Mouse (Mus musculus) spleen, embryonic (tissue): ENCODE data around the gene Cggbp1.
"Not testable (repeated sequence)": the region's sequence is repeated elsewhere in the genome, so short reads cannot be mapped to it uniquely, and the experiment has no call there.

Experiments used
- CTCF ChIA-PET: fragments of 350-600 bp; sonication (Branson Sonifier 250); formaldehyde crosslinking; loops from one replicate; lab custom pipeline; 2022; lab: Charles Lee

The Cggbp1 gene

GRCm38 (mm10) chr16:64851563-64852362 lies at the start of gene Cggbp1, which contains the start of gene Zfp654:
Gene Cggbp1 (plus strand): TSS chr16:64851996.
Gene Zfp654 (minus strand): TSS chr16:64851652.
- CTCF ChIA-PET = interaction anchor here (0.7 to 1.0 kb wide), 2 partner anchors 15 to 21 kb away, joined by 3 read pairs; no protein-coding TSS in a partner anchor

- CTCF ChIA-PET = interaction anchor here (0.8 kb wide), 1 partner anchor 11 kb away, joined by 3 read pairs; no protein-coding TSS in a partner anchor
Observed at GRCm38 (mm10) chr16:64803041-64803440, 48.8 kb upstream of the Cggbp1 start.

- CTCF ChIA-PET = no interaction called here
Observed at GRCm38 (mm10) chr16:64817094-64817765, 34.6 kb upstream of the Cggbp1 start.

- CTCF ChIA-PET = no interaction called here
Observed at GRCm38 (mm10) chr16:64823890-64824289, 27.9 kb upstream of the Cggbp1 start.

- CTCF ChIA-PET = no interaction called here
Observed at GRCm38 (mm10) chr16:64824474-64824873, 27.3 kb upstream of the Cggbp1 start.

GRCm38 (mm10) chr16:64830291-64830690 lies 21.5 kb upstream of the Cggbp1 start:
- CTCF ChIA-PET = no interaction called here

- CTCF ChIA-PET = interaction anchor here (1.1 kb wide), 1 partner anchor 15 kb away, joined by 3 read pairs; the partner anchor contains the start of gene Zfp654
Observed at GRCm38 (mm10) chr16:64835996-64836545, 15.7 kb upstream of the Cggbp1 start.

- CTCF ChIA-PET = interaction anchor here (1.1 kb wide), 1 partner anchor 14 kb away, joined by 3 read pairs; the partner anchor contains the start of gene Zfp654
Observed at GRCm38 (mm10) chr16:64836709-64837108, 15.1 kb upstream of the Cggbp1 start.

- CTCF ChIA-PET = interaction anchor here (0.7 kb wide), 1 partner anchor 26 kb away, joined by 3 read pairs; no protein-coding TSS in a partner anchor
Observed at GRCm38 (mm10) chr16:64841481-64842373, 10.1 kb upstream of the Cggbp1 start.

- CTCF ChIA-PET = interaction anchor here (0.7 kb wide), 1 partner anchor 26 kb away, joined by 3 read pairs; no protein-coding TSS in a partner anchor
Observed at GRCm38 (mm10) chr16:64842374-64842729, 9.4 kb upstream of the Cggbp1 start.

- CTCF ChIA-PET = no interaction called here
Observed at GRCm38 (mm10) chr16:64845947-64846346, 5.8 kb upstream of the Cggbp1 start.

GRCm38 (mm10) chr16:64850287-64851084 lies 1.3 kb upstream of the Cggbp1 start:
- CTCF ChIA-PET = interaction anchor here (1.0 kb wide), 1 partner anchor 14 kb away, joined by 3 read pairs; no protein-coding TSS in a partner anchor

- CTCF ChIA-PET = interaction anchor here (0.7 to 1.0 kb wide), 2 partner anchors 15 to 22 kb away, joined by 3 read pairs; no protein-coding TSS in a partner anchor
Observed at GRCm38 (mm10) chr16:64851085-64851562, 672 bp upstream of the Cggbp1 start.

- CTCF ChIA-PET = no interaction called here
Observed at GRCm38 (mm10) chr16:64852441-64852871, 660 bp downstream of the Cggbp1 start.

GRCm38 (mm10) chr16:64852891-64853290 lies 1.1 kb downstream of the Cggbp1 start:
- CTCF ChIA-PET = interaction anchor here (0.6 kb wide), 1 partner anchor 9 kb away, joined by 3 read pairs; no protein-coding TSS in a partner anchor

GRCm38 (mm10) chr16:64856946-64857345 lies 5.2 kb downstream of the Cggbp1 start:
- CTCF ChIA-PET = no interaction called here

GRCm38 (mm10) chr16:64865841-64866240 lies 14.0 kb downstream of the Cggbp1 start:
- CTCF ChIA-PET = not testable (repeated sequence)

GRCm38 (mm10) chr16:64868613-64869012 lies 16.8 kb downstream of the Cggbp1 start:
- CTCF ChIA-PET = no interaction called here

- CTCF ChIA-PET = no interaction called here
Observed at GRCm38 (mm10) chr16:64869621-64870020, 17.8 kb downstream of the Cggbp1 start.

GRCm38 (mm10) chr16:64872296-64872695 lies 20.5 kb downstream of the Cggbp1 start:
- CTCF ChIA-PET = no interaction called here
